15 mouse cellular contexts compared by ENCODE assay signal in the genomic region with DNA sequence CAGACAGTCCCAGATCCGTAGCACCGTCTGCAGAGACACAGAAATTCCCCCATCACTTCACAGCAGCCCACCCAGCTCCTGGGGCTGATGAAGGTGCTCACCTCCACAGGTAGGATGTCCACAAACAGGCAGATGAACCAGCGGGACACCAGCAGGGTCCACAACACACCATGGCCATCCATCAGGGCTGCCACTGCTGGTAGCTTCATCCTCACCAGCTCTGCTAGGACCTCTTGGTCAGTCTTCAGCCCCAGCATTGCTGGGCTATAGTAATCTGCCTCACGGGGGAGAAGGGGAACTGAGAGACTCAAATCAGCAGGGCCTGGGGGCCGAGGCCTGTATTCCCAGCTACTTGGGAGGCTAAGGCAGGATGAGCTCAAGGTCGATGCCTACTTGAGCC.
"Had no signal": no experiment of that assay in that cellular context is flagged by ENCODE, and none has a peak within 500 bp of the region (broad histone marks: within the 10 kb centered on the region; RNA-seq: fewer than 3 reads in every experiment).

No protein-coding gene starts in this region.

- H3K9me3 ChIP-seq: kidney, embryonic 15.5 days; limb, embryonic 12.5 days; liver, embryonic 13.5 days; lung, embryonic 15.5 days; megakaryocyte, embryonic 14.5 days; neural tube, embryonic 13.5 days had no signal

- H3K27me3 ChIP-seq: kidney, embryonic 15.5 days; limb, embryonic 12.5 days; liver, embryonic 13.5 days; lung, embryonic 15.5 days; neural tube, embryonic 13.5 days had no signal

- H3K9ac ChIP-seq: kidney, embryonic 15.5 days; limb, embryonic 12.5 days; liver, embryonic 13.5 days; liver, postnatal 0 days; lung, embryonic 15.5 days; neural tube, embryonic 13.5 days had no signal

- H3K4me2 ChIP-seq: kidney, embryonic 15.5 days; limb, embryonic 12.5 days; liver, embryonic 13.5 days; lung, embryonic 15.5 days; neural tube, embryonic 13.5 days had no signal

- ATAC-seq: liver, postnatal 0 days had no signal

- DNase-seq: kidney, postnatal 14 days; liver; liver, embryonic 13.5 days; liver, postnatal 0 days; lung, postnatal 14 days; midbrain, embryonic 14.5 days; right cerebral cortex, adult 18-20 months; right cerebral cortex, postnatal 25 days; thymus, postnatal 4 days had no signal

- H3K4me1 ChIP-seq: limb, embryonic 12.5 days; lung, embryonic 15.5 days; neural tube, embryonic 13.5 days had no signal

- H3K4me3 ChIP-seq: kidney, embryonic 15.5 days; limb, embryonic 12.5 days; liver, embryonic 13.5 days; lung, embryonic 15.5 days; megakaryocyte, embryonic 14.5 days; neural tube, embryonic 13.5 days had no signal

- H3K27ac ChIP-seq: kidney, embryonic 15.5 days; limb, embryonic 12.5 days; liver, embryonic 13.5 days; lung, embryonic 15.5 days; macrophage; neural tube, embryonic 13.5 days had no signal
